Mouse (Mus musculus) small intestine, adult 2 months (tissue): Measurements from ENCODE around the gene Pold4. TPM values are rescaled to one million over a fixed set of nuclear protein-coding genes. Genes with fewer than 3 reads are reported as not detected.

Source experiments
- H3K27ac ChIP-seq: fragments of 200-500 bp; 2 replicates; pipeline ENCODE4 v1.5.1; 2012; ENCODE audit warnings: low read depth, low read length, control low read depth, inconsistent platforms; ENCODE audit not compliant: insufficient read depth
- H3K27me3 ChIP-seq: fragments of 200-500 bp; 2 replicates; pipeline ENCODE4 v1.6.1; 2012; ENCODE audit warnings: mild to moderate bottlenecking, moderate library complexity, low read length, inconsistent platforms; ENCODE audit not compliant: control insufficient read depth, insufficient read depth
- H3K36me3 ChIP-seq: fragments of 200-500 bp; 2 replicates; pipeline ENCODE4 v1.6.1; 2012; ENCODE audit warnings: mild to moderate bottlenecking, low read length, control low read depth, inconsistent platforms; ENCODE audit not compliant: control insufficient read depth, insufficient read depth
- H3K4me1 ChIP-seq: fragments of 200-500 bp; 2 replicates; pipeline ENCODE4 v1.6.1; 2012; ENCODE audit warnings: low read length, inconsistent platforms, mixed read lengths; ENCODE audit not compliant: control insufficient read depth, insufficient read depth, insufficient read length
- H3K4me3 ChIP-seq: fragments of 200-500 bp; 2 replicates; pipeline ENCODE4 v1.5.1; 2012; ENCODE audit warnings: low read depth, mild to moderate bottlenecking, control low read depth, inconsistent platforms, low read length, moderate library complexity
- CTCF ChIP-seq: fragments of 200-500 bp; IDR thresholded peaks from 2 replicates; pipeline ENCODE4 v1.5.1; 2012; ENCODE audit warnings: low read depth, mild to moderate bottlenecking, control low read depth, inconsistent platforms, low read length, moderate library complexity, mixed read lengths; ENCODE audit not compliant: insufficient replicate concordance, insufficient read length; ENCODE audit errors: extremely low read depth
- POLR2A ChIP-seq: fragments of 200-500 bp; IDR thresholded peaks from 2 replicates; pipeline ENCODE4 v1.6.1; 2012; ENCODE audit warnings: low read depth, mild to moderate bottlenecking, control low read depth, inconsistent platforms, low read length, moderate library complexity
- WGBS: fragments of 180-500 bp; shearing (Covaris S2); methylation state at CpG from one replicate; pipeline ENCODE4 v1.1.7; 2018; 5-methylcytosine and 5-hydroxymethylcytosine counted together
- polyA plus RNA-seq: library from polyadenylated mRNA; depleted of rRNA; stranded (reverse); fragments of >200 nt; gene quantifications from 2 replicates; pipeline ENCODE4 v1.2.3, GENCODE M21; 2012

The Pold4 gene
- polyA plus RNA-seq, 1 experiment, result 118 TPM

GRCm38 (mm10) chr19:4216041-4216685 is 15.5 kb upstream of the Pold4 start:
- Histone ChIP-seq H3K4me1 (peaks cover 12% of the 10 kb centered on the region), H3K27me3 (peaks cover 21% of the 10 kb centered on the region), H3K27ac (no peak overlapping the region), H3K4me3 (peak overlapping the region; percentile 16; the same call in 1 of the 2 replicates), H3K36me3 (no peaks in the 10 kb centered on the region)
- TF ChIP-seq CTCF (peak; percentile 32; the same call in 1 of the 2 replicates), POLR2A (peak; percentile 22; the same call in 1 of the 2 replicates)
- 47% methylated on average over 14 of the region's 14 CpGs for WGBS

- H3K36me3 ChIP-seq, result no peaks in the 10 kb centered on the region
- peak overlapping the region; percentile 22; the same call in 1 of the 2 replicates for H3K27ac ChIP-seq
- H3K27me3 ChIP-seq, result peaks cover 21% of the 10 kb centered on the region
- peaks cover 16% of the 10 kb centered on the region for H3K4me1 ChIP-seq
- 63% methylated on average over 5 of the region's 5 CpGs for WGBS
- no peak for TF ChIP-seq POLR2A
- TF ChIP-seq CTCF, result no peak
- H3K4me3 ChIP-seq, result no peak overlapping the region
Measured at GRCm38 (mm10) chr19:4217140-4217539, 14.6 kb upstream of the Pold4 start.

DNA sequence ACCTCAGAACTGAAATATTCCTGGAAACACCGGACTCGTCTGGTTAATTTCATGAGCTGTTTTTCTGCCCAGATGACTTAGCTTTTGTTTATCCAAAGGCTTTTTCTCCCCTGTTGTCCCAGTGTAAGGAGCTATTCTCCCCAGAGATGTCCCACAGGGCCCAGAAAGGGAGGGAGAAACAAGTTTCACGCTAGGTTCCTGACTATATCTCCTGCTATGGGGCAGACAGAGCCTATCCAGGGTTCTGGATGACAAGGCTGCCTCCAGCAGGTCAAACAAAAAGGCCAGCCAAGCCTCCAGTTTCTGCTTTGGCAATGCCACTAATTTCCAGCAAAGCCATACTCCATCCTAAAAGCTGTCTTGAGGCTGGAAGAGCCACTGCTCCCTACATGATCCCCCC is 13.8 kb upstream of the Pold4 start:
- TF ChIP-seq CTCF (no peak), POLR2A (no peak)

GRCm38 (mm10) chr19:4218293-4218692 is 13.4 kb upstream of the Pold4 start:
- Histone ChIP-seq H3K4me1 (peaks cover 16% of the 10 kb centered on the region), H3K27ac (peak overlapping the region; percentile 29; the same call in 1 of the 2 replicates), H3K4me3 (no peak overlapping the region), H3K27me3 (peaks cover 21% of the 10 kb centered on the region), H3K36me3 (no peaks in the 10 kb centered on the region)
- no peak for TF ChIP-seq POLR2A
- TF ChIP-seq CTCF, result no peak
- 84% methylated on average over 11 of the region's 11 CpGs for WGBS

More for the DNA sequence above, 13.8 kb upstream of the Pold4 start:
- Histone ChIP-seq H3K36me3 (no peaks in the 10 kb centered on the region), H3K27me3 (peaks cover 21% of the 10 kb centered on the region), H3K4me3 (no peak overlapping the region), H3K27ac (peak overlapping the region; percentile 29; the same call in 1 of the 2 replicates), H3K4me1 (peaks cover 16% of the 10 kb centered on the region)
- WGBS, result 75% methylated on average over 3 of the region's 3 CpGs

GRCm38 (mm10) chr19:4218784-4219183 is 12.9 kb upstream of the Pold4 start:
- H3K27ac ChIP-seq, result no peak overlapping the region
- TF ChIP-seq CTCF (no peak), POLR2A (no peak)
- no peak overlapping the region for H3K4me3 ChIP-seq
- 79% methylated on average over 1 of the region's 1 CpGs for WGBS
- no peaks in the 10 kb centered on the region for H3K36me3 ChIP-seq
- H3K27me3 ChIP-seq, result peaks cover 18% of the 10 kb centered on the region
- H3K4me1 ChIP-seq, result peaks cover 13% of the 10 kb centered on the region

DNA sequence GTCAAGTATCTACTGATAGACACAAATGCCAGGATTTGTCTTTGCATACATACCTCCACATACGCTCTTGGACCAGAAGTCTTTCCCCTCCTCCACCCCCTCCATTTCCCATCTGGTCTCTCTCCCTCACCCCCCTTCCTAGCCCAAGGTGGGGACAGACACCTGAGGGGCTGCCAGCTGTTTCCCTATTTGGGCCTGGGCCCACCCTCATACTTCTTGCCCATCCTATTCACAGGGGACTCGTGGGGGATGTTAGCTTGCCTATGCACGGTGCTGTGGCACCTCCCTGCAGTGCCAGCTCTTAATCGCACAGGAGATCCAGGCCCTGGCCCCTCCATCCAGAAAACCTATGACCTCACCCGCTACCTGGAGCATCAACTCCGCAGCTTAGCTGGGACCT is 11.8 kb upstream of the Pold4 start:
- no peaks in the 10 kb centered on the region for H3K36me3 ChIP-seq
- peaks cover 7% of the 10 kb centered on the region for H3K27me3 ChIP-seq
- peaks cover 10% of the 10 kb centered on the region for H3K4me1 ChIP-seq
- no peak overlapping the region for H3K27ac ChIP-seq
- WGBS, result 90% methylated on average over 6 of the region's 6 CpGs
- TF ChIP-seq POLR2A (no peak), CTCF (no peak)
- no peak overlapping the region for H3K4me3 ChIP-seq

GRCm38 (mm10) chr19:4220416-4220815 is 11.3 kb upstream of the Pold4 start:
- Histone ChIP-seq H3K4me1 (peaks cover 10% of the 10 kb centered on the region), H3K4me3 (no peak overlapping the region), H3K36me3 (no peaks in the 10 kb centered on the region), H3K27ac (no peak overlapping the region), H3K27me3 (0 out of 2 replicates have a peak, but pooled peaks cover 2% of the 10 kb centered on the region)
- TF ChIP-seq CTCF (no peak), POLR2A (no peak)
- WGBS, result 29% methylated on average over 4 of the region's 4 CpGs
